Mouse (Mus musculus) heart, postnatal 0 days (tissue): ENCODE results near the gene Nrxn2.

Source experiments
- CTCF ChIP-seq: IDR thresholded peaks from 2 replicates; pipeline ENCODE4 v1.5.1; 2016; ENCODE audit warnings: antibody characterized with exemption, control low read depth, low read depth
- EP300 ChIP-seq: IDR thresholded peaks from 2 replicates; pipeline ENCODE4 v1.6.1; 2016; ENCODE audit warnings: antibody characterized with exemption, low read depth

- TF ChIP-seq CTCF (no peak), EP300 (no peak)
These were observed 96.4 kb downstream of the Nrxn2 start for GRCm38 (mm10) chr19:6514940-6515339.
